Mouse (Mus musculus) CH12.LX (cell line): ENCODE data around the gene Ccdc93. TPM values are rescaled to one million over a fixed set of nuclear protein-coding genes. Genes with fewer than 3 reads are reported as not detected.

ENCODE experiments used
- DNase-seq: peaks from one replicate; pipeline ENCODE4 v3.0.0-alpha.2; 2013; ENCODE audit errors: extremely low read depth
- H3K27ac ChIP-seq: 2 replicates; pipeline ENCODE4 v1.5.1; 2012; ENCODE audit warnings: low read depth, mild to moderate bottlenecking, control low read depth, moderate library complexity; ENCODE audit not compliant: insufficient read depth
- H3K27me3 ChIP-seq: replicated peaks from 2 replicates; pipeline ENCODE3; 2012; ENCODE audit warnings: inconsistent platforms
- H3K36me3 ChIP-seq, 2 experiments: replicated peaks in 1 of 2; 2 replicates each; pipeline versions ENCODE3 to v1.6.1; 2012; ENCODE audit warnings: inconsistent platforms in 1 of 2, low read length in 1 of 2, mild to moderate bottlenecking in 1 of 2, mixed read lengths in 1 of 2, moderate library complexity in 1 of 2; ENCODE audit not compliant: control insufficient read depth in 1 of 2, insufficient read depth in 1 of 2
- H3K4me1 ChIP-seq, 2 experiments: 2 replicates each; pipeline ENCODE4 v1.6.1; 2012; ENCODE audit warnings: inconsistent platforms in 1 of 2, moderate library complexity in 1 of 2; ENCODE audit not compliant: insufficient read depth in 2 of 2, control insufficient read depth in 1 of 2
- H3K4me2 ChIP-seq: 2 replicates; pipeline ENCODE4 v1.6.1; 2012; ENCODE audit warnings: low read depth, mild to moderate bottlenecking, control low read depth; ENCODE audit not compliant: poor library complexity, insufficient read depth, severe bottlenecking
- H3K4me3 ChIP-seq, 3 experiments: fragments of 150-350 bp in 1 of 3; sonication (generic) in 1 of 3; replicated peaks in 1 of 3; 2 replicates each; pipeline versions ENCODE3 to v1.5.1; 2011 to 2012; ENCODE audit warnings: low read depth in 2 of 3, low read length in 2 of 3, mild to moderate bottlenecking in 2 of 3, moderate library complexity in 2 of 3, control low read depth in 1 of 3, improper control_type of control experiment in 1 of 3, inconsistent platforms in 1 of 3, mixed read lengths in 1 of 3; ENCODE audit not compliant: poor library complexity in 1 of 3
- H3K79me2 ChIP-seq: replicated peaks from 2 replicates; pipeline ENCODE4 v1.6.1; 2012; ENCODE audit warnings: mild to moderate bottlenecking, moderate library complexity; ENCODE audit not compliant: control insufficient read depth, poor library complexity, insufficient read depth, severe bottlenecking; ENCODE audit errors: extremely low read depth
- H3K9ac ChIP-seq: 2 replicates; pipeline ENCODE4 v1.6.1; 2012; ENCODE audit warnings: low read depth, mild to moderate bottlenecking, control low read depth, moderate library complexity; ENCODE audit not compliant: insufficient read depth
- H3K9me3 ChIP-seq: replicated peaks from 2 replicates; pipeline ENCODE3; 2012; ENCODE audit warnings: low read length, inconsistent platforms, mixed read lengths
- BHLHE40 ChIP-seq: IDR thresholded peaks from 2 replicates; pipeline ENCODE4 v1.6.1; 2011; ENCODE audit warnings: mild to moderate bottlenecking, low read depth, low read length, improper control_type of control experiment
- E2F4 ChIP-seq: IDR thresholded peaks from 2 replicates; pipeline ENCODE4 v1.6.1; 2011; ENCODE audit warnings: low read depth, low read length, improper control_type of control experiment; ENCODE audit not compliant: insufficient replicate concordance
- ELF1 ChIP-seq: IDR thresholded peaks from 2 replicates; pipeline ENCODE4 v1.6.1; 2014; ENCODE audit warnings: low read depth, mild to moderate bottlenecking, inconsistent platforms, low read length, improper control_type of control experiment
- ETS1 ChIP-seq: conservative IDR thresholded peaks from 2 replicates; pipeline ENCODE4 v1.6.1; 2012; ENCODE audit warnings: low read depth, mild to moderate bottlenecking, inconsistent platforms, low read length, improper control_type of control experiment, moderate library complexity
- JUN ChIP-seq: IDR thresholded peaks from 2 replicates; pipeline ENCODE4 v1.6.1; 2011; ENCODE audit warnings: low read depth, mild to moderate bottlenecking, low read length, improper control_type of control experiment, moderate library complexity; ENCODE audit not compliant: insufficient read depth
- MAFK ChIP-seq: IDR thresholded peaks from 2 replicates; pipeline ENCODE4 v1.6.1; 2011; ENCODE audit warnings: low read length, improper control_type of control experiment; ENCODE audit not compliant: insufficient replicate concordance
- MAX ChIP-seq: IDR thresholded peaks from 2 replicates; pipeline ENCODE4 v1.6.1; 2011; ENCODE audit warnings: low read length, improper control_type of control experiment
- MAZ ChIP-seq: IDR thresholded peaks from 2 replicates; pipeline ENCODE4 v1.6.1; 2012; ENCODE audit warnings: low read depth, mild to moderate bottlenecking, inconsistent platforms, low read length, improper control_type of control experiment, moderate library complexity
- MEF2A ChIP-seq: IDR thresholded peaks from 2 replicates; pipeline ENCODE4 v1.6.1; 2014; ENCODE audit warnings: low read depth, mild to moderate bottlenecking, inconsistent platforms, low read length, improper control_type of control experiment, borderline replicate concordance
- MYC ChIP-seq: IDR thresholded peaks from 2 replicates; pipeline ENCODE4 v1.6.1; 2011; ENCODE audit warnings: low read depth, mild to moderate bottlenecking, improper control_type of control experiment, low read length
- NELFE ChIP-seq: IDR thresholded peaks from 2 replicates; pipeline ENCODE4 v1.6.1; 2011; ENCODE audit warnings: low read depth, low read length, improper control_type of control experiment
- NRF1 ChIP-seq: IDR thresholded peaks from 2 replicates; pipeline ENCODE4 v1.6.1; 2014; ENCODE audit warnings: low read depth, mild to moderate bottlenecking, inconsistent platforms, low read length, improper control_type of control experiment, moderate library complexity
- PAX5 ChIP-seq: IDR thresholded peaks from 2 replicates; pipeline ENCODE4 v1.6.1; 2012; ENCODE audit warnings: low read length, inconsistent platforms, mixed read lengths
- POLR2AphosphoS2 ChIP-seq: IDR thresholded peaks from 2 replicates; pipeline ENCODE4 v1.6.1; 2011; ENCODE audit warnings: low read depth, low read length, improper control_type of control experiment
- RAD21 ChIP-seq: IDR thresholded peaks from 2 replicates; pipeline ENCODE4 v1.6.1; 2011; ENCODE audit warnings: low read depth, mild to moderate bottlenecking, low read length, improper control_type of control experiment, moderate library complexity
- RCOR1 ChIP-seq: conservative IDR thresholded peaks from 2 replicates; pipeline ENCODE4 v1.6.1; 2012; ENCODE audit warnings: low read depth, mild to moderate bottlenecking, inconsistent platforms, low read length, improper control_type of control experiment
- SMC3 ChIP-seq: IDR thresholded peaks from 2 replicates; pipeline ENCODE4 v1.6.1; 2011; ENCODE audit warnings: low read depth, low read length, improper control_type of control experiment
- TBP ChIP-seq: conservative IDR thresholded peaks from 2 replicates; pipeline ENCODE4 v1.6.1; 2011; ENCODE audit warnings: low read depth, low read length, improper control_type of control experiment
- TCF12 ChIP-seq: IDR thresholded peaks from 2 replicates; pipeline ENCODE4 v1.6.1; 2014; ENCODE audit warnings: low read depth, mild to moderate bottlenecking, inconsistent platforms, low read length, improper control_type of control experiment
- UBTF ChIP-seq: IDR thresholded peaks from 2 replicates; pipeline ENCODE4 v1.6.1; 2012; ENCODE audit warnings: low read depth, mild to moderate bottlenecking, inconsistent platforms, low read length, improper control_type of control experiment, moderate library complexity
- USF1 ChIP-seq: IDR thresholded peaks from 2 replicates; pipeline ENCODE4 v1.6.1; 2014; ENCODE audit warnings: low read depth, mild to moderate bottlenecking, inconsistent platforms, low read length, improper control_type of control experiment
- USF2 ChIP-seq: conservative IDR thresholded peaks from 2 replicates; pipeline ENCODE4 v1.6.1; 2011; ENCODE audit warnings: low read depth, low read length, improper control_type of control experiment
- ZC3H11A ChIP-seq: IDR thresholded peaks from 2 replicates; pipeline ENCODE4 v1.6.1; 2012; ENCODE audit warnings: low read depth, mild to moderate bottlenecking, inconsistent platforms, low read length, improper control_type of control experiment
- ZMIZ1 ChIP-seq: IDR thresholded peaks from 2 replicates; pipeline ENCODE4 v1.6.1; 2012; ENCODE audit warnings: low read depth, mild to moderate bottlenecking, inconsistent platforms, low read length, improper control_type of control experiment
- dilution Hi-C: fragments of 300-500 bp; cut with MboI; formaldehyde crosslinking; loops from 2 replicates; pipeline ENCODE4 v1.14.3; 2020; ENCODE audit warnings: low sequenced_read_pairs; ENCODE audit not compliant: extremely low pct_unique_long_range_greater_than_20kb, extremely low pct_ligation_motif_present
- in situ Hi-C: fragments of 300-500 bp; cut with MboI; formaldehyde crosslinking; loops from 3 replicates; pipeline ENCODE4 v1.14.3; 2019; ENCODE audit warnings: low sequenced_read_pairs, low pct_ligation_motif_present, low pct_unique_long_range_greater_than_20kb, mixed read lengths
- polyA plus RNA-seq: library from polyadenylated mRNA; unstranded; fragments of >175 nt; gene quantifications from 2 replicates; pipeline ENCODE4 v1.2.1, GENCODE M21; 2012; ENCODE audit warnings: low read depth; ENCODE audit not compliant: insufficient read length
- total RNA-seq, 2 experiments: library from RNA; depleted of rRNA; stranded (reverse); fragments of 300-350 nt in 1 of 2; fragments of >200 nt in 1 of 2; gene quantifications; 2 replicates each; pipeline ENCODE4 v1.2.3; 2012 to 2014

Gene Ccdc93
- total and polyA plus RNA-seq, 3 experiments: 21.0 to 34.0 (median 23.7) TPM

GRCm38 (mm10) chr1:121453053-121453452, 22.2 kb downstream of the Ccdc93 start:
- DNase-seq: no peak
- no peaks in the 10 kb centered on the region for H3K79me2 ChIP-seq
- H3K27me3 ChIP-seq: no peaks in the 10 kb centered on the region
- H3K27ac ChIP-seq: no peak overlapping the region
- H3K4me2 ChIP-seq: no peak overlapping the region
- in situ Hi-C loops (no loop called here), dilution Hi-C loops (no loop called here)
- H3K9ac ChIP-seq: no peak overlapping the region
- peaks cover 51 to 90% of the 10 kb centered on the region in 2 experiments for H3K36me3 ChIP-seq
- H3K4me3 ChIP-seq: no peak overlapping the region
- H3K4me1 ChIP-seq: peaks cover 0 to 13% of the 10 kb centered on the region in 2 experiments; a peak in 1 of 4 replicates
- no peaks in the 10 kb centered on the region for H3K9me3 ChIP-seq
- TF ChIP-seq POLR2AphosphoS2 (no peak), MAZ (no peak), SMC3 (no peak), ELF1 (no peak), BHLHE40 (no peak), NELFE (no peak), TCF12 (no peak), UBTF (no peak), USF2 (no peak), PAX5 (no peak), RCOR1 (no peak)

- H3K36me3 ChIP-seq: peaks cover 44 to 88% of the 10 kb centered on the region in 2 experiments
- no peaks in the 10 kb centered on the region for H3K79me2 ChIP-seq
- peaks cover 0 to 14% of the 10 kb centered on the region in 2 experiments; a peak in 1 of 4 replicates for H3K4me1 ChIP-seq
- H3K9ac ChIP-seq: no peak overlapping the region
- no peak for DNase-seq
- dilution Hi-C loops: no loop called here
- TF ChIP-seq MAX (no peak), MYC (no peak), ETS1 (no peak), TCF12 (no peak), SMC3 (no peak), TBP (no peak), USF1 (no peak), NRF1 (no peak), E2F4 (no peak), ZC3H11A (no peak), PAX5 (no peak), ELF1 (no peak), NELFE (no peak), ZMIZ1 (no peak), UBTF (no peak), MAFK (no peak), RAD21 (no peak), POLR2AphosphoS2 (no peak), MEF2A (no peak), JUN (no peak)
- H3K27ac ChIP-seq: no peak overlapping the region
- H3K4me3 ChIP-seq: no peak overlapping the region
- no peaks in the 10 kb centered on the region for H3K27me3 ChIP-seq
- H3K9me3 ChIP-seq: no peaks in the 10 kb centered on the region
- no peak overlapping the region for H3K4me2 ChIP-seq
- in situ Hi-C loops: no loop called here
Observed at GRCm38 (mm10) chr1:121454951-121455350, 24.1 kb downstream of the Ccdc93 start.
